Mouse (Mus musculus) layer of hippocampus, adult 9-11 months (tissue): Measurements from ENCODE around the gene Slc5a4a.

Source experiments
- DNase-seq: peaks from one replicate; pipeline ENCODE4 v3.0.0; 2022

Slc5a4a gene

GRCm38 (mm10) chr10:76147278-76147677 is at the start of gene Slc5a4a:
Slc5a4a (plus strand) TSS chr10:76147451.
- DNase-seq, result no peak

- no peak for DNase-seq
Measured at GRCm38 (mm10) chr10:76110861-76111260, 36.4 kb upstream of the Slc5a4a start, which contains the start of gene Slc5a4b. Slc5a4b (minus strand) TSS chr10:76110961.

GRCm38 (mm10) chr10:76117966-76118365 is 29.3 kb upstream of the Slc5a4a start:
- peak; percentile 13 for DNase-seq

- no peak for DNase-seq
Measured at GRCm38 (mm10) chr10:76118741-76119140, 28.5 kb upstream of the Slc5a4a start.

- DNase-seq, result no peak
Measured at GRCm38 (mm10) chr10:76120124-76120711, 27.0 kb upstream of the Slc5a4a start.

GRCm38 (mm10) chr10:76121495-76121894 is 25.8 kb upstream of the Slc5a4a start:
- no peak for DNase-seq

GRCm38 (mm10) chr10:76132506-76132905 is 14.7 kb upstream of the Slc5a4a start:
- no peak for DNase-seq

- DNase-seq, result no peak
Measured at GRCm38 (mm10) chr10:76136318-76136717, 10.9 kb upstream of the Slc5a4a start.

- DNase-seq, result no peak
Measured at GRCm38 (mm10) chr10:76146846-76147245, 405 bp upstream of the Slc5a4a start.

GRCm38 (mm10) chr10:76155911-76156310 is 8.7 kb downstream of the Slc5a4a start:
- no peak for DNase-seq

- DNase-seq, result no peak
Measured at GRCm38 (mm10) chr10:76157528-76157927, 10.3 kb downstream of the Slc5a4a start.

- no peak for DNase-seq
Measured at GRCm38 (mm10) chr10:76158009-76158408, 10.8 kb downstream of the Slc5a4a start.

- DNase-seq, result peak; percentile 8
Measured at GRCm38 (mm10) chr10:76174899-76175298, 27.6 kb downstream of the Slc5a4a start.

GRCm38 (mm10) chr10:76185216-76185615 is 38.0 kb downstream of the Slc5a4a start:
- DNase-seq, result no peak

GRCm38 (mm10) chr10:76188010-76188409 is 40.8 kb downstream of the Slc5a4a start:
- DNase-seq, result no peak

- no peak for DNase-seq
Measured at GRCm38 (mm10) chr10:76201416-76201815, 54.2 kb downstream of the Slc5a4a start.

GRCm38 (mm10) chr10:76201978-76202377 is 54.7 kb downstream of the Slc5a4a start:
- peak; percentile 59 for DNase-seq

- no peak for DNase-seq
Measured at GRCm38 (mm10) chr10:76203798-76204283, 56.6 kb downstream of the Slc5a4a start.

- DNase-seq, result no peak
Measured at GRCm38 (mm10) chr10:76207262-76207796, 60.1 kb downstream of the Slc5a4a start.

GRCm38 (mm10) chr10:76209241-76209640 is 62.0 kb downstream of the Slc5a4a start:
- DNase-seq, result no peak

GRCm38 (mm10) chr10:76210806-76211205 is 63.6 kb downstream of the Slc5a4a start:
- DNase-seq, result no peak

GRCm38 (mm10) chr10:76212121-76212520 is 64.9 kb downstream of the Slc5a4a start:
- no peak for DNase-seq

GRCm38 (mm10) chr10:76214161-76214560 is 66.9 kb downstream of the Slc5a4a start:
- no peak for DNase-seq

- no peak for DNase-seq
Measured at GRCm38 (mm10) chr10:76217056-76217455, 69.8 kb downstream of the Slc5a4a start.

- DNase-seq, result no peak
Measured at GRCm38 (mm10) chr10:76218240-76218639, 71.0 kb downstream of the Slc5a4a start.
